In the genomic region with DNA sequence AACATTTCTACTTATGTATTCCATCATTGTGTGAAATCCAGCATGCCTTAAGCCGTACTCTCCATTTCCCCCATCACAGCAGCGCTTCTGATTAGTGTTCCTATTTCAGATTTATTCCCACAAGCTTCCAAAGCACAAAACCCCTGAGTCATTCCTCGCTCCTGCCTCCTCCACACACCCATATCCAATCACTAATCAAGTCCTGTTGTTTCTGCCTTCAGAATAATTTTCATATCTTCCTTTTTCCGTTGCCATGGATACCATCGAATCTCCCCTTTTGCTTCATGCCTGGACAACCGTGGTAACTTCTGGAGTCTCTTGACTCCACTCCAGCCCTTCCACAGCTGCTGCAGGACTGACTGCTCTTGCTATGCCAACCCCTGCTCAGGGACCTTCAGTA, we compare ENCODE assay signal across 14 mouse cellular contexts.
A peak's percentile ranks its signal among the peaks of the same experiment; 100 is the strongest.
DNase-seq lines count a peak whose midpoint lies in the region; ATAC-seq lines count a peak whose summit lies in the region.
"Had no signal": no experiment of that assay in that cellular context is flagged by ENCODE, and none has a peak within 500 bp of the region (broad histone marks: within the 10 kb centered on the region; RNA-seq: fewer than 3 reads in every experiment).

No protein-coding gene starts in this region.

- WGBS in hindbrain, embryonic 12.5 days, result 72% methylated on average over 6 of the region's 6 CpGs
- WGBS in hindbrain, embryonic 10.5 days, result 86% methylated on average over 6 of the region's 6 CpGs
- 86% methylated on average over 6 of the region's 6 CpGs for WGBS in embryonic facial prominence, embryonic 10.5 days
- WGBS in midbrain, embryonic 14.5 days, result 53% methylated on average over 6 of the region's 6 CpGs

- peak overlapping the region; percentile 23; the same call in 1 of the 2 replicates for H3K27ac ChIP-seq in hindbrain, embryonic 12.5 days
- no peak overlapping the region for H3K27ac ChIP-seq in hindbrain, embryonic 10.5 days
- peak overlapping the region; percentile 27 for H3K27ac ChIP-seq in embryonic facial prominence, embryonic 10.5 days (replicated peaks)
- H3K27ac ChIP-seq in midbrain, embryonic 14.5 days (replicated peaks; ENCODE audit: low read depth, low read length), result peak overlapping the region; percentile 81

- H3K36me3 ChIP-seq in hindbrain, embryonic 12.5 days, result no peaks in the 10 kb centered on the region
- no peaks in the 10 kb centered on the region for H3K36me3 ChIP-seq in hindbrain, embryonic 10.5 days
- peaks cover 3% of the 10 kb centered on the region; the same call in 1 of the 2 replicates for H3K36me3 ChIP-seq in embryonic facial prominence, embryonic 10.5 days (replicated peaks)
- H3K36me3 ChIP-seq in midbrain, embryonic 14.5 days (ENCODE audit: control insufficient read depth, insufficient read depth, low read length), result no peaks in the 10 kb centered on the region

- no peak for DNase-seq in hindbrain, embryonic 10.5 days (ENCODE audit: low spot score)
- no peak for DNase-seq in embryonic facial prominence, embryonic 10.5 days (ENCODE audit: low spot score)
- peak; percentile 20 for DNase-seq in induced T-regulatory cell, adult 2 months (ENCODE audit: low read depth)
- DNase-seq in midbrain, embryonic 14.5 days, result peak; percentile 71
- DNase-seq in thymus, postnatal 25 days, result no peak
- no peak for DNase-seq in adrenal gland, postnatal 14 days
- DNase-seq: cerebellum, postnatal 25 days; gastrocnemius, postnatal 36 days had no signal

- peaks cover 6% of the 10 kb centered on the region; the same call in 1 of the 2 replicates for H3K4me1 ChIP-seq in hindbrain, embryonic 12.5 days
- peaks cover 10% of the 10 kb centered on the region; the same call in 1 of the 2 replicates for H3K4me1 ChIP-seq in hindbrain, embryonic 10.5 days (replicated peaks)
- peaks cover 29% of the 10 kb centered on the region for H3K4me1 ChIP-seq in embryonic facial prominence, embryonic 10.5 days
- H3K4me1 ChIP-seq in midbrain, embryonic 14.5 days (ENCODE audit: control insufficient read depth, insufficient read depth, low read length), result peaks cover 16% of the 10 kb centered on the region; the same call in 1 of the 2 replicates

- peaks cover 3% of the 10 kb centered on the region; the same call in 1 of the 2 replicates for H3K9me3 ChIP-seq in hindbrain, embryonic 12.5 days (replicated peaks)
- H3K9me3 ChIP-seq in hindbrain, embryonic 10.5 days, result peaks cover 8% of the 10 kb centered on the region
- H3K9me3 ChIP-seq in embryonic facial prominence, embryonic 10.5 days, result no peaks in the 10 kb centered on the region
- H3K9me3 ChIP-seq in midbrain, embryonic 14.5 days (ENCODE audit: control insufficient read depth, low read length), result no peaks in the 10 kb centered on the region

- ATAC-seq in hindbrain, embryonic 12.5 days (ENCODE audit: low FRiP score), result peak; percentile 27; the same call in 1 of the 2 replicates
- peak; percentile 44 for ATAC-seq in midbrain, embryonic 14.5 days (ENCODE audit: low FRiP score, low TSS enrichment)
- no peak for ATAC-seq in monocyte, adult 5-6 weeks (replicated peaks; ENCODE audit: insufficient number of reproducible peaks, low FRiP score, low TSS enrichment, poor library complexity, severe bottlenecking)
- ATAC-seq: activated CD4-positive, CD25-positive, alpha-beta regulatory T cell, adult 4 months; inflammation-experienced regulatory T-cells, adult 6 months had no signal

- H3K27me3 ChIP-seq in hindbrain, embryonic 12.5 days, result no peaks in the 10 kb centered on the region
- no peaks in the 10 kb centered on the region for H3K27me3 ChIP-seq in hindbrain, embryonic 10.5 days (ENCODE audit: insufficient read depth, poor library complexity, severe bottlenecking)
- H3K27me3 ChIP-seq in embryonic facial prominence, embryonic 10.5 days (replicated peaks; ENCODE audit: low read depth, poor library complexity, severe bottlenecking), result no peaks in the 10 kb centered on the region
- no peaks in the 10 kb centered on the region for H3K27me3 ChIP-seq in midbrain, embryonic 14.5 days (ENCODE audit: control insufficient read depth, insufficient read depth, low read length)

- no peak overlapping the region for H3K9ac ChIP-seq in hindbrain, embryonic 12.5 days
- H3K9ac ChIP-seq in midbrain, embryonic 14.5 days (replicated peaks; ENCODE audit: low read length), result no peak overlapping the region

- no peak overlapping the region for H3K4me3 ChIP-seq in hindbrain, embryonic 12.5 days
- H3K4me3 ChIP-seq in hindbrain, embryonic 10.5 days, result no peak overlapping the region
- no peak overlapping the region for H3K4me3 ChIP-seq in embryonic facial prominence, embryonic 10.5 days
- no peak overlapping the region for H3K4me3 ChIP-seq in midbrain, embryonic 14.5 days (replicated peaks; ENCODE audit: low read depth, low read length)
- H3K4me3 ChIP-seq: megakaryocyte, embryonic 14.5 days had no signal

- no peak overlapping the region for H3K4me2 ChIP-seq in hindbrain, embryonic 12.5 days (replicated peaks)
- H3K4me2 ChIP-seq in midbrain, embryonic 14.5 days (ENCODE audit: low read length), result no peak overlapping the region
- H3K4me2 ChIP-seq: liver, embryonic 11.5 days had no signal

Comparison
In these comparisons a context has a peak if more than half of its experiments do, and no peak if none do; other contexts are left out.
1. DNase-seq: peak in induced T-regulatory cell, adult 2 months (single experiment) and midbrain, embryonic 14.5 days (single experiment); none in hindbrain, embryonic 10.5 days (single experiment), embryonic facial prominence, embryonic 10.5 days (single experiment), thymus, postnatal 25 days (single experiment) and adrenal gland, postnatal 14 days (single experiment).